Mouse (Mus musculus) CD4-positive, CD25-positive, alpha-beta regulatory T cell (primary cell): ENCODE measurements around the gene Vmn2r36. TPM values are rescaled to one million over a fixed set of nuclear protein-coding genes. Genes with fewer than 3 reads are reported as not detected.

Experiments
- polyA plus RNA-seq: library from polyadenylated mRNA; unstranded; fragments of 100-300 nt; shearing (Covaris generic); gene quantifications from one replicate; pipeline ENCODE4 v1.2.1, GENCODE M21; 2017

Vmn2r36 gene
- polyA plus RNA-seq = not detected

GRCm38 (mm10) chr7:7902395-7902794, at the start of gene Vmn2r36:
Vmn2r36 (minus strand) TSS chr7:7902495.

Other genes starting within 250 kb of the Vmn2r36 start
- 0.07 TPM for gene Vmn2r34, start 213.0 kb downstream of the Vmn2r36 start, polyA plus RNA-seq
- not detected for gene Vmn2r35, start 82.6 kb downstream of the Vmn2r36 start, polyA plus RNA-seq